Mouse (Mus musculus) erythroblast, embryonic 14.5 days (primary cell): Measurements from ENCODE around the gene Ap1m2. TPM values are rescaled to one million over a fixed set of nuclear protein-coding genes. Genes with fewer than 3 reads are reported as not detected.
A peak's percentile ranks its signal among the peaks of the same experiment; 100 is the strongest.
"Not testable (repeated sequence)": the region's sequence is repeated elsewhere in the genome, so short reads cannot be mapped to it uniquely, and the experiment has no call there.

Experiments used
- H3K27me3 ChIP-seq: 2 replicates; pipeline ENCODE4 v1.6.1; 2012; ENCODE audit warnings: inconsistent platforms; ENCODE audit not compliant: control insufficient read depth
- H3K36me3 ChIP-seq: 2 replicates; pipeline ENCODE4 v1.6.1; 2012; ENCODE audit warnings: mild to moderate bottlenecking, inconsistent platforms; ENCODE audit not compliant: control insufficient read depth
- H3K4me1 ChIP-seq: 2 replicates; pipeline ENCODE4 v1.6.1; 2012; ENCODE audit warnings: inconsistent platforms; ENCODE audit not compliant: control insufficient read depth
- H3K4me3 ChIP-seq: replicated peaks from 2 replicates; pipeline ENCODE3; 2012; ENCODE audit warnings: moderate library complexity, mild to moderate bottlenecking, inconsistent platforms
- H3K9me3 ChIP-seq: 2 replicates; pipeline ENCODE4 v1.6.1; 2012; ENCODE audit warnings: low read length, inconsistent platforms, mixed read lengths; ENCODE audit not compliant: control insufficient read depth
- GATA1 ChIP-seq: IDR thresholded peaks from 2 replicates; pipeline ENCODE4 v1.6.1; 2012; ENCODE audit warnings: low read length, inconsistent platforms, mixed read lengths
- TAL1 ChIP-seq: IDR thresholded peaks from 3 replicates; pipeline ENCODE4 v1.6.1; 2012; ENCODE audit warnings: low read length, inconsistent platforms, mixed read lengths
- polyA plus RNA-seq: library from polyadenylated mRNA; stranded (reverse); fragments of >175 nt; gene quantifications from 2 replicates; pipeline ENCODE4 v1.2.3, GENCODE M21; 2012

Ap1m2 gene
- polyA plus RNA-seq, 1 experiment = not detected

- no peak for TF ChIP-seq GATA1
- no peak for TF ChIP-seq TAL1
- Histone ChIP-seq H3K9me3 (no peaks in the 10 kb centered on the region), H3K27me3 (no peaks in the 10 kb centered on the region), H3K4me3 (no peak overlapping the region), H3K4me1 (peaks cover 12% of the 10 kb centered on the region), H3K36me3 (no peaks in the 10 kb centered on the region; the same call in 1 of the 2 replicates)
These were observed 16.9 kb upstream of the Ap1m2 start for GRCm38 (mm10) chr9:21329041-21329440.

- H3K4me3 ChIP-seq = no peak overlapping the region
- H3K36me3 ChIP-seq = no peaks in the 10 kb centered on the region; the same call in 1 of the 2 replicates
- peaks cover 17% of the 10 kb centered on the region for H3K4me1 ChIP-seq
- TF ChIP-seq TAL1 (no peak), GATA1 (no peak)
- H3K9me3 ChIP-seq = no peaks in the 10 kb centered on the region
- H3K27me3 ChIP-seq = no peaks in the 10 kb centered on the region
These were observed 15.9 kb upstream of the Ap1m2 start for GRCm38 (mm10) chr9:21328041-21328440.

GRCm38 (mm10) chr9:21327569-21327968, 15.4 kb upstream of the Ap1m2 start:
- no peaks in the 10 kb centered on the region for H3K27me3 ChIP-seq
- TF ChIP-seq GATA1 (no peak), TAL1 (no peak)
- peaks cover 19% of the 10 kb centered on the region for H3K4me1 ChIP-seq
- no peak overlapping the region for H3K4me3 ChIP-seq
- no peaks in the 10 kb centered on the region for H3K9me3 ChIP-seq
- no peaks in the 10 kb centered on the region; the same call in 1 of the 2 replicates for H3K36me3 ChIP-seq

- Histone ChIP-seq H3K4me1 (peaks cover 47% of the 10 kb centered on the region), H3K4me3 (no peak overlapping the region)
These were observed 12.1 kb upstream of the Ap1m2 start for GRCm38 (mm10) chr9:21324269-21324668.

GRCm38 (mm10) chr9:21322917-21323297, 10.8 kb upstream of the Ap1m2 start:
- peaks cover 50% of the 10 kb centered on the region for H3K4me1 ChIP-seq
- not testable (repeated sequence) for H3K36me3 ChIP-seq, H3K4me3 ChIP-seq, H3K27me3 ChIP-seq, H3K9me3 ChIP-seq

More at GRCm38 (mm10) chr9:21324269-21324668, 12.1 kb upstream of the Ap1m2 start:
- Histone ChIP-seq H3K27me3 (no peaks in the 10 kb centered on the region), H3K9me3 (0 out of 2 replicates have a peak, but pooled peaks cover 2% of the 10 kb centered on the region), H3K36me3 (no peaks in the 10 kb centered on the region; the same call in 1 of the 2 replicates)
- TF ChIP-seq GATA1 = no peak
- TF ChIP-seq TAL1 = no peak

GRCm38 (mm10) chr9:21322211-21322916, 10.2 kb upstream of the Ap1m2 start:
- Histone ChIP-seq H3K4me1 (peaks cover 50% of the 10 kb centered on the region), H3K9me3 (0 out of 2 replicates have a peak, but pooled peaks cover 2% of the 10 kb centered on the region), H3K36me3 (no peaks in the 10 kb centered on the region; the same call in 1 of the 2 replicates), H3K27me3 (no peaks in the 10 kb centered on the region), H3K4me3 (peak overlapping the region; percentile 81)
- TF ChIP-seq TAL1 = no peak
- TF ChIP-seq GATA1 = no peak

GRCm38 (mm10) chr9:21321513-21321835, 9.3 kb upstream of the Ap1m2 start:
- TF ChIP-seq TAL1 (no peak), GATA1 (no peak)
- Histone ChIP-seq H3K4me3 (peak overlapping the region; percentile 81), H3K9me3 (0 out of 2 replicates have a peak, but pooled peaks cover 2% of the 10 kb centered on the region), H3K36me3 (no peaks in the 10 kb centered on the region; the same call in 1 of the 2 replicates), H3K4me1 (peaks cover 50% of the 10 kb centered on the region), H3K27me3 (no peaks in the 10 kb centered on the region)

DNA sequence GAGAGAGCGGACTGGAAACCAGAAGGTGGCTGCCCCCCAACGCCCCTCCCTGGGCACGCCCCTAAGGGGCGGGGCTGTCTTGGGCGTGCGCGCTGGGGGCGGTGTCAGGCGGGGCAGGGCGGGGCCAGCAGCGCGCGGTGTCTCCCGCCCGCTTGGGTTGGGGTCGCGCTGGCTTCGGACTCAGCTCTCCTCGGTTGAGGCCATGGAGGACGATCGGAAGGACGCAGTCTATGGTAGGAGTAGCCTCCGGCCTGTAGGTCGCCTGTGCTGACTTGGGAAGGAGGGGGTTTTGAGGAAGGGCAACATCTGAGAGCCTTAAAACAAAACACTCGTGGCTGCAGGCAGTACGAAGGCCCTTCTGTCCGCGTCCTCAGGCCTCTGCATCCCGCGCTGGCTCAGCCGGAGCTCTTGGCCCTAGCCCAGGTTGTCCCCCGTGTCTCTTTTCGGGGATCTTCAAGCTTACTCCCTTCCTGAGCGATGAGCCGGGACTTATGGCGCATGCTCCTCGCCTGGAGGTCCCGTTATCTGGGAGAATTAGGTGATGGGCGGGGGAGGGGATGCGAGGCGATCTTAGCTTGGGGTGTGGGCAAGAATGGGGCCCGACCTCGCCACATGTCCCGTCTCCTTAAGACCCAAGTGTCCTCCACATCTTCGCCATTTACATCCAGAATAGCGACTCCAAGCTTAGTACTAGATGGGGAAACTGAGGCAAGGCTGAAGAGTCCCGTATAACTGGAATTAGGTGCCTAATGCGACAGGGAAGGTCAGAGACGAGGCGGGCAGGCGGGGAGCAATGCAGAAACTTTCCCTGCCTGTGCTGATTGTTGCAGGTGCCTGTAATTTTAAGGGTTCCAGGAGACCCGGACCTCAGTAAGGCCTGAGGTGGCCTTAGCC, 8.7 kb upstream of the Ap1m2 start, which contains the start of gene Slc44a2:
Gene Slc44a2 (plus strand): TSS at position 80 of the 894 bp plus-strand sequence.
- Histone ChIP-seq H3K9me3 (0 out of 2 replicates have a peak, but pooled peaks cover 2% of the 10 kb centered on the region), H3K36me3 (no peaks in the 10 kb centered on the region; the same call in 1 of the 2 replicates), H3K27me3 (no peaks in the 10 kb centered on the region), H3K4me1 (peaks cover 51% of the 10 kb centered on the region), H3K4me3 (peak within 1 kb of the TSS; percentile 81)
- no peak for TF ChIP-seq GATA1
- no peak for TF ChIP-seq TAL1

DNA sequence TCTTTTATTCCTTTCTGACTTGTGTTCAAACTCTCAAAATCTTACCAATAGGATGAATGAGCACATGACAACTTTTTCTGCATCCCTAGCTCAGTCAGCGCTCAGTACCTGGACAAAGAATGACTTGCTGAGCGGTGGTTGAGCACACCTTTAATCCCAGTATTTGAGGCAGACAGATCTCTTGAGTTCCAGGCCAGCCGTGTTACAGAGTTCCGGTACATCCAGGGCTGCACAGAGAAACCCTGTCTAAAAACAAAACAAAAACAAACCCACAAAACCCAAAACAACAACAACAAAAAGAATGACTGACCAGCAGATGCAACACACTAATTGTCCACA, 8.1 kb upstream of the Ap1m2 start:
- TF ChIP-seq GATA1 = no peak
- H3K4me3 ChIP-seq = peak overlapping the region; percentile 81
- peaks cover 56% of the 10 kb centered on the region for H3K4me1 ChIP-seq
- H3K27me3 ChIP-seq = no peaks in the 10 kb centered on the region
- no peaks in the 10 kb centered on the region for H3K36me3 ChIP-seq
- H3K9me3 ChIP-seq = 0 out of 2 replicates have a peak, but pooled peaks cover 2% of the 10 kb centered on the region
